Mouse (Mus musculus) liver, embryonic 18 days (tissue): ENCODE measurements around the gene Epha2. TPM values are rescaled to one million over a fixed set of nuclear protein-coding genes. Genes with fewer than 3 reads are reported as not detected.

Source experiments
- polyA plus RNA-seq: library from polyadenylated mRNA; depleted of rRNA; stranded (reverse); fragments of >200 nt; gene quantifications from 2 replicates; pipeline ENCODE4 v1.2.3, GENCODE M21; 2012; rRNA removed

The Epha2 gene
- 2.1 and 2.2 TPM in 2 replicates for polyA plus RNA-seq

GRCm38 (mm10) chr4:141301116-141301553 lies at the start of gene Epha2:
TSS of gene Epha2 (plus strand) at chr4:141301240.

GRCm38 (mm10) chr4:141367997-141368791 lies 67.2 kb downstream of the Epha2 start, which contains the start of gene Fam131c:
TSS of gene Fam131c (plus strand) at chr4:141368220.

Other genes with a start within 250 kb of the Epha2 start
- 1.5 and 1.8 TPM in 2 replicates for gene Crocc, start 240.7 kb upstream of the Epha2 start, polyA plus RNA-seq
- 34.5 and 37.7 TPM in 2 replicates for gene Necap2, start 222.9 kb upstream of the Epha2 start, polyA plus RNA-seq
- 0.02 TPM in 2 replicates for gene Spata21, start 212.9 kb upstream of the Epha2 start, polyA plus RNA-seq
- 17.8 and 19.0 TPM in 2 replicates for gene Szrd1, start 161.5 kb upstream of the Epha2 start, polyA plus RNA-seq
- 6.6 and 7.7 TPM in 2 replicates for gene Fbxo42, start 153.3 kb upstream of the Epha2 start, polyA plus RNA-seq
- gene Rsg1, start 87.3 kb upstream of the Epha2 start, polyA plus RNA-seq = 0.46 and 0.48 TPM in 2 replicates
- 2.5 and 3.2 TPM in 2 replicates for gene Arhgef19, start 61.7 kb upstream of the Epha2 start, polyA plus RNA-seq
- 0.10 and 0.16 TPM in 2 replicates for gene Fam131c, start 67.0 kb downstream of the Epha2 start, polyA plus RNA-seq
- 0.01 TPM in 1 of 2 replicates, not detected in the other for gene Clcnka, start 97.5 kb downstream of the Epha2 start, polyA plus RNA-seq
- not detected in 2 replicates for gene Clcnkb, start 114.8 kb downstream of the Epha2 start, polyA plus RNA-seq
- 0.14 TPM in 2 replicates for gene Hspb7, start 119.5 kb downstream of the Epha2 start, polyA plus RNA-seq
- gene Srarp, start 134.9 kb downstream of the Epha2 start, polyA plus RNA-seq = not detected in 2 replicates
- gene Zbtb17, start 143.4 kb downstream of the Epha2 start, polyA plus RNA-seq = 7.9 and 8.9 TPM in 2 replicates
- gene Spen, start 237.4 kb downstream of the Epha2 start, polyA plus RNA-seq = 1.1 and 1.8 TPM in 2 replicates